In the genomic region with DNA sequence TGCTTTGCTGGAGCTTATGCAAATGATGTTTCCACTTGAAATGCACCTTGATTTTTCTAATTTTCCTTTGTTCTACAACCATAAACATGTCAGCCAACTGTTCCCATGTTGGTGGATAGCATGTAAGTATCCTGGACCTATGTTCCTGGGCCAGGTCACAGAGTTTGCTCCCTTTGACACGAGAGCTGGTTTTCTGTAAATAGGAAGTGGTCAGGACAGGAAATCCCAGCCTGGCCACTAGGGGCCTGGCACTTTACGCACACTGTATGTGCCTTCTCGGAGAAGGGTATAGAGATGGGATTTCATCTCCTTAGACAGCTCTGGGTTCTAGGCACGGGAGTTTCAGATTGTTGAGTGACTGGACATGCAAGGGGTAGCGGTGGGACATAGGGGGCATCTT, we compare ENCODE assay signal across 19 mouse cellular contexts.
DNase-seq lines count a peak whose midpoint lies in the region; ATAC-seq and TF ChIP-seq lines count a peak whose summit lies in the region.
"Had no signal": no experiment of that assay in that cellular context is flagged by ENCODE, and none has a peak within 500 bp of the region (broad histone marks: within the 10 kb centered on the region; RNA-seq: fewer than 3 reads in every experiment).

No protein-coding gene starts in this region.

- H3K9me3 ChIP-seq in liver, embryonic 14.5 days (ENCODE audit: control insufficient read depth, low read length): no peaks in the 10 kb centered on the region
- H3K9me3 ChIP-seq in liver, embryonic 12.5 days (replicated peaks): no peaks in the 10 kb centered on the region
- H3K9me3 ChIP-seq in E14TG2a.4 (ENCODE audit: low read length): no peaks in the 10 kb centered on the region
- H3K9me3 ChIP-seq in hindbrain, embryonic 13.5 days: no peaks in the 10 kb centered on the region
- H3K9me3 ChIP-seq: embryonic facial prominence, embryonic 10.5 days; hindbrain, embryonic 10.5 days; liver, embryonic 15.5 days had no signal

- WGBS in liver, embryonic 14.5 days (ENCODE audit: insufficient replicate concordance): 23% methylated on average over 5 of the region's 5 CpGs
- whole genome bisulfite sequencing in liver, embryonic 12.5 days (ENCODE audit: insufficient replicate concordance): 29% methylated on average over 5 of the region's 5 CpGs
- 86% methylated on average over 5 of the region's 5 CpGs for WGBS in hindbrain, embryonic 13.5 days

- no peak for ATAC-seq in liver, embryonic 14.5 days (ENCODE audit: insufficient read depth)
- ATAC-seq in liver, embryonic 12.5 days: no peak
- peak; percentile 67 for ATAC-seq in granulocyte monocyte progenitor cell, adult 5-6 weeks (replicated peaks; ENCODE audit: poor library complexity, severe bottlenecking)
- ATAC-seq in neutrophil, adult 5-6 weeks (ENCODE audit: extremely low read depth, insufficient number of reproducible peaks, low FRiP score, poor library complexity, severe bottlenecking): peak; percentile 66
- ATAC-seq in hindbrain, embryonic 13.5 days (ENCODE audit: low FRiP score): no peak
- ATAC-seq: forebrain, embryonic 16.5 days had no signal

- H3K36me3 ChIP-seq in liver, embryonic 14.5 days (replicated peaks; ENCODE audit: control insufficient read depth, insufficient read depth, low read depth): no peaks in the 10 kb centered on the region
- no peaks in the 10 kb centered on the region for H3K36me3 ChIP-seq in liver, embryonic 12.5 days
- no peaks in the 10 kb centered on the region for H3K36me3 ChIP-seq in E14TG2a.4 (ENCODE audit: insufficient read depth, low read length)
- H3K36me3 ChIP-seq in hindbrain, embryonic 13.5 days: no peaks in the 10 kb centered on the region
- H3K36me3 ChIP-seq: embryonic facial prominence, embryonic 10.5 days; hindbrain, embryonic 10.5 days; liver, embryonic 15.5 days had no signal

- H3K27me3 ChIP-seq in liver, embryonic 14.5 days (ENCODE audit: control insufficient read depth, insufficient read depth, low read length): no peaks in the 10 kb centered on the region
- H3K27me3 ChIP-seq in liver, embryonic 12.5 days (replicated peaks): no peaks in the 10 kb centered on the region
- H3K27me3 ChIP-seq in E14TG2a.4 (ENCODE audit: insufficient read depth, low read length): peaks cover 17% of the 10 kb centered on the region
- H3K27me3 ChIP-seq in hindbrain, embryonic 13.5 days: no peaks in the 10 kb centered on the region
- H3K27me3 ChIP-seq: liver, embryonic 15.5 days had no signal

- peak; percentile 33 for TF ChIP-seq CTCF in liver, embryonic 14.5 days (IDR thresholded peaks at IDR 0.05; ENCODE audit: low read depth)
- 0 out of 2 replicates have a peak, but pooled peaks have one; percentile 11 for TF ChIP-seq CTCF in E14TG2a.4 (conservative IDR thresholded peaks at IDR 0.05; ENCODE audit: low read length)

- no peaks in the 10 kb centered on the region; a peak in 1 of 4 replicates for H3K4me1 ChIP-seq in liver, embryonic 14.5 days (replicated peaks; ENCODE audit: control insufficient read depth in 2 of 2, insufficient read depth in 2 of 2, low read length in 1 of 2)
- no peaks in the 10 kb centered on the region for H3K4me1 ChIP-seq in liver, embryonic 12.5 days
- peaks cover 19% of the 10 kb centered on the region for H3K4me1 ChIP-seq in E14TG2a.4 (replicated peaks; ENCODE audit: low read depth, low read length)
- H3K4me1 ChIP-seq in hindbrain, embryonic 13.5 days (replicated peaks): peaks cover 11% of the 10 kb centered on the region
- H3K4me1 ChIP-seq: liver, embryonic 15.5 days had no signal

- no peak for TF ChIP-seq EP300 in liver, embryonic 14.5 days (IDR thresholded peaks at IDR 0.05; ENCODE audit: low read depth)

- no peak overlapping the region for H3K4me2 ChIP-seq in liver, embryonic 14.5 days (ENCODE audit: low read depth)
- H3K4me2 ChIP-seq in liver, embryonic 12.5 days: no peak overlapping the region
- H3K4me2 ChIP-seq in hindbrain, embryonic 13.5 days: no peak overlapping the region
- H3K4me2 ChIP-seq: heart, embryonic 11.5 days; liver, embryonic 15.5 days had no signal

- no peak overlapping the region for H3K27ac ChIP-seq in liver, embryonic 14.5 days
- no peak overlapping the region for H3K27ac ChIP-seq in liver, embryonic 12.5 days
- H3K27ac ChIP-seq in hindbrain, embryonic 13.5 days: no peak overlapping the region
- H3K27ac ChIP-seq: embryonic facial prominence, embryonic 10.5 days; hindbrain, embryonic 10.5 days; liver, embryonic 15.5 days; macrophage had no signal

- H3K9ac ChIP-seq in liver, embryonic 14.5 days (replicated peaks): no peak overlapping the region
- no peak overlapping the region for H3K9ac ChIP-seq in liver, embryonic 12.5 days
- H3K9ac ChIP-seq in hindbrain, embryonic 13.5 days: no peak overlapping the region
- H3K9ac ChIP-seq: liver, embryonic 15.5 days had no signal

- H3K4me3 ChIP-seq in liver, embryonic 14.5 days (ENCODE audit: insufficient read depth in 1 of 2, low read depth in 2 of 2, low read length in 2 of 2): no peak overlapping the region
- no peak overlapping the region for H3K4me3 ChIP-seq in liver, embryonic 12.5 days
- no peak overlapping the region for H3K4me3 ChIP-seq in E14TG2a.4 (replicated peaks; ENCODE audit: low read length)
- H3K4me3 ChIP-seq in hindbrain, embryonic 13.5 days: no peak overlapping the region
- H3K4me3 ChIP-seq: embryonic facial prominence, embryonic 10.5 days; erythroblast, embryonic 14.5 days; hindbrain, embryonic 10.5 days; liver, embryonic 15.5 days had no signal

- DNase-seq in liver, embryonic 14.5 days (ENCODE audit: low read depth in 3 of 3, low spot score in 3 of 3): no peak
- no peak for DNase-seq in yolk sac, embryonic 10.5 days (ENCODE audit: low spot score)
- DNase-seq: adrenal gland, postnatal 25 days; kidney, adult 11 months; kidney, postnatal 36 days; left cerebral cortex, postnatal 4 days; retina, postnatal 1 day had no signal

Comparison
In these comparisons a context has a peak if more than half of its experiments do, and no peak if none do; other contexts are left out.
1. ATAC-seq: peak in granulocyte monocyte progenitor cell, adult 5-6 weeks (single experiment) and neutrophil, adult 5-6 weeks (single experiment); none in liver, embryonic 14.5 days (single experiment), liver, embryonic 12.5 days (single experiment) and hindbrain, embryonic 13.5 days (single experiment).